Mouse (Mus musculus): ENCODE data around the gene Cand2.

The Cand2 gene

GRCm38 (mm10) chr6:115772604-115773003 is 1.7 kb upstream of the Cand2 start:
- CTCF ChIA-PET: no interaction called here

GRCm38 (mm10) chr6:115773966-115774413 is 348 bp upstream of the Cand2 start:
- CTCF ChIA-PET: interaction anchor here (0.7 kb wide), 1 partner anchor 65 kb away, joined by 3 read pairs; no protein-coding TSS in a partner anchor

- CTCF ChIA-PET: no interaction called here
Observed at GRCm38 (mm10) chr6:115775838-115776237, 1.5 kb downstream of the Cand2 start.

- CTCF ChIA-PET: no interaction called here
Observed at GRCm38 (mm10) chr6:115776363-115776762, 2.0 kb downstream of the Cand2 start.

GRCm38 (mm10) chr6:115782781-115783180 is 8.4 kb downstream of the Cand2 start:
- CTCF ChIA-PET: no interaction called here

- CTCF ChIA-PET: no interaction called here
Observed at GRCm38 (mm10) chr6:115791016-115791415, 16.7 kb downstream of the Cand2 start.

GRCm38 (mm10) chr6:115791842-115792686 is 17.7 kb downstream of the Cand2 start:
- CTCF ChIA-PET: no interaction called here

GRCm38 (mm10) chr6:115792691-115793215 is 18.4 kb downstream of the Cand2 start:
- CTCF ChIA-PET: no interaction called here

- CTCF ChIA-PET: no interaction called here
Observed at GRCm38 (mm10) chr6:115801811-115802210, 27.5 kb downstream of the Cand2 start.

- CTCF ChIA-PET: interaction anchor here (0.6 to 0.7 kb wide), 2 partner anchors 145 to 175 kb away, joined by 6 to 10 read pairs; no protein-coding TSS in a partner anchor
Observed at GRCm38 (mm10) chr6:115803541-115804382, 29.4 kb downstream of the Cand2 start.

- CTCF ChIA-PET: no interaction called here
Observed at GRCm38 (mm10) chr6:115804432-115805192, 30.3 kb downstream of the Cand2 start.

GRCm38 (mm10) chr6:115807464-115808195 is 33.3 kb downstream of the Cand2 start:
- CTCF ChIA-PET: interaction anchor here (1.0 kb wide), 1 partner anchor 40 kb away, joined by 3 read pairs; no protein-coding TSS in a partner anchor

GRCm38 (mm10) chr6:115808196-115808487 is 33.8 kb downstream of the Cand2 start:
- CTCF ChIA-PET: interaction anchor here (1.0 kb wide), 1 partner anchor 40 kb away, joined by 3 read pairs; no protein-coding TSS in a partner anchor

- CTCF ChIA-PET: interaction anchor here (0.7 to 1.0 kb wide), 3 partner anchors 39 to 1978 kb away, joined by 3 to 4 read pairs (median 3); partner anchors contain the start of gene Plxnd1
Observed at GRCm38 (mm10) chr6:115808488-115809231, 34.3 kb downstream of the Cand2 start, which contains the start of gene Rpl32. TSS of gene Rpl32 (minus strand) at chr6:115808747.

GRCm38 (mm10) chr6:115811606-115812005 is 37.3 kb downstream of the Cand2 start:
- CTCF ChIA-PET: no interaction called here

- CTCF ChIA-PET: no interaction called here
Observed at GRCm38 (mm10) chr6:115814104-115814503, 39.8 kb downstream of the Cand2 start.

- CTCF ChIA-PET: interaction anchor here (1.0 kb wide), 1 partner anchor 19 kb away, joined by 3 read pairs; no protein-coding TSS in a partner anchor
Observed at GRCm38 (mm10) chr6:115815041-115815440, 40.7 kb downstream of the Cand2 start.

GRCm38 (mm10) chr6:115818129-115818528 is 43.8 kb downstream of the Cand2 start:
- CTCF ChIA-PET: no interaction called here

- CTCF ChIA-PET: interaction anchor here (0.6 kb wide), 1 partner anchor 130 kb away, joined by 4 read pairs; no protein-coding TSS in a partner anchor
Observed at GRCm38 (mm10) chr6:115821216-115821993, 47.1 kb downstream of the Cand2 start.
